Mouse (Mus musculus) small intestine, adult 10 weeks (tissue): Measurements from ENCODE around the gene Sod3. TPM values are rescaled to one million over a fixed set of nuclear protein-coding genes. Genes with fewer than 3 reads are reported as not detected.

ENCODE experiments used
- polyA plus RNA-seq: library from polyadenylated mRNA; stranded (reverse); fragments of 350-450 nt; fragmentation: Illumina TruSeq; extraction: RNeasy Lipid Tissue Mini Kit (QIAGEN cat#74804); gene quantifications from one replicate; pipeline ENCODE4 v1.2.3, GENCODE M21; 2014; ENCODE audit warnings: low replicate concordance

Gene Sod3
- polyA plus RNA-seq: 0.48 TPM

GRCm38 (mm10) chr5:52363468-52364150 lies at the start of gene Sod3:
Gene Sod3 (plus strand): TSS chr5:52363791.

Other genes starting within 250 kb of the Sod3 start
- gene Dhx15, start 173.3 kb upstream of the Sod3 start, polyA plus RNA-seq: 251 TPM
- gene Ccdc149, start 107.7 kb downstream of the Sod3 start, polyA plus RNA-seq: 1.0 TPM
- 1.6 TPM for gene Lgi2, start 202.7 kb downstream of the Sod3 start, polyA plus RNA-seq